Mouse (Mus musculus) hematopoietic multipotent progenitor cell, adult 10-12 weeks (in vitro differentiated cells): ENCODE data around the gene Tescl. TPM values are rescaled to one million over a fixed set of nuclear protein-coding genes. Genes with fewer than 3 reads are reported as not detected.

ENCODE experiments used
- polyA plus RNA-seq: library from polyadenylated mRNA; stranded (reverse); fragments of >175 nt; gene quantifications from 2 replicates; pipeline ENCODE4 v1.2.3, GENCODE M21; 2012; ENCODE audit warnings: low replicate concordance

Tescl gene
- not detected in 2 replicates for polyA plus RNA-seq

GRCm38 (mm10) chr7:24333304-24333986 lies at the start of gene Tescl:
Tescl (minus strand) TSS chr7:24333936.

DNA sequence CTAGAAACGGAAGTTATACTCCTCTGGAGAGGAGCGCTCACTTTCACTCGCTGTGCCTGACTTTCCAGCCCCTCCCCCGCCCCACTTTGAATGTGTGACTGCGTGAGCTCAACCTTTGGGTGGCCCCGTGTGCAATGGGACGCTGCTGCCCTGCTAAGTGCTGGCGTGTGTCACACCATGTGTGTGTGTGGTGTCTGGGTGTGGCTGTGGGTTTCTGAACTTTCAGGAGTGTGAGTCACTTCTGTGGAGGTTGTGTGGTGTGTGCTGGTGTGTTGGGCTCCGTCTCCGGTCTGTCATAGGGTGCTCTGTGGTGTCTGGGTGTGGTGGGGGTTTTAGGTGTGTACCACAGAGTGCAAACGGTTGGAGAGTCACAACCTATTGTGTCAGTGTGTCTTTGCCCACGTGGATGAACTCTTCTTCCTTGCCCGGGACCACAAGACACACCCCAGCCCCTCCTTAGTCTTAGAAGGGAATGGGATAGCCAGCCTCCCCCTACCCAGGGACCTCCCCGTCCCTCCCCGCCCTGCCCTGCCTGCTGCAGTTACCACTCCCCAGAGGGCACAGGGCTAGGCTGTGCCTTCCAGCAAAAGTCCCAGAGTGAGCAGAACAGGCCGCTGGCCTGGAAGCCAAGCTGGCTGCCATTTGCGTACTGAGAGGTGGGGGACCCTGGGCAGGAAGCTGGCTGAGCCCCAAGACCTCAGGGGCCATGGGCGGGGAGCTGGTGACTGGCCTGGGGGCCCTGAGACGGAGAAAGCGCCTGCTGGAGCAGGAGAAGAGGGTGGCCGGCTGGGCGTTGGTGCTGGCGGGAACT lies 36.2 kb upstream of the Tescl start, which contains the start of gene Kcnn4:
Kcnn4 (plus strand) TSS at position 533 of the 811 bp plus-strand sequence.

GRCm38 (mm10) chr7:24348896-24349295 lies 15.2 kb upstream of the Tescl start, which contains the start of gene Lypd5:
Lypd5 (plus strand) TSS chr7:24349196.

DNA sequence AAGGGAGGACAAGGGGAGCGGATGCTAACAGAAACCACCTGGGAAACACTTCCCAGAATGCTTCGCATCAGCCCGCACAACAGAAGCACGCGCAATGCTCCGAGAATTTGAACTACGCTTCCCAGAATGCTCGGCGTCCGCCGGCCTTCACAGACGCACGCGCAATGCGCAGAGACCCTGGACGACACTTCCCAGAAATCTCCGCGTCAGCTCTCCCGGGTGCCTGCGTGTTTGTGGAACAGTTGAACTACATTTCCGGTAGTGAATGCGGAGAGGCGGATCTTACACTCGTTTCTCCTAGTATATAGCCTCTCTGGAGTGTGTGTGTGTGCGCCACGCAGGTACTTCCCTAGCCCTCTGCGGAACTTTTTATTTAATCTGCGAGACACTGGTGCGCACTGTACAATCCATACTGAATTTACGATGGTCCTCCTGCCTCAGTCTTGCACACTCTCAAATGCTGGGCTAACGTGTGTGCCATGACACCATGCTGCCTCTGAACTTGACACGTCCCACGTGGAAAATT lies 17.1 kb downstream of the Tescl start, which contains the start of gene Zfp94:
Zfp94 (minus strand) TSS at position 100 of the 526 bp plus-strand sequence.

DNA sequence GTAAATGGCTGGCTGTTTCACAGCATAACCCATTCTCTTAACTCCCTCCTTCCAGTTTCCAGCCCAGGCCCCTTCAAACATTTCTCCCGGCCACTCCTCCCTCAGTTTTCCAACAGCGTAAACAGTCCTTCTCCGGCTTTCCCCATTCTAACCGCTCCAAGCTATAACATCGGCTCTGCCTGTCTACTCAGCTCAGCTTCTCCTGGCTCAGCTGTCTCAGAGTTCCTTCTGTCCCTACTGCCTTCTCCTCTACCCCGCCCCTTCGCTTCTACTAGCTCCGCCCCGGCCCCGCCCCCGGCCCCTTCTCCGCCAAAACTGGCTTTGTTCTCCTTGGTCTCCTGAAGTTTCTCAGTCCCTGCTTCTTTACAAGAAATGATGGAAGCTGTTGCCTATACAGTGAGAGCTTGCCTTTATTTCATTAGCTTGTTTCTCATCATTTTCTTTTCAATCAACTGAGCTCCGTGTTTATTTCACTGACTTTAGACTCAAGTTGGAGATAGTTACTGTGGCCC lies 32.9 kb downstream of the Tescl start, which contains the start of gene Zfp61:
Zfp61 (minus strand) TSS at position 462 of the 512 bp plus-strand sequence.

Other genes starting within 250 kb of the Tescl start
- gene Zfp112, start 221.6 kb downstream of the Tescl start, polyA plus RNA-seq, result 0.14 and 0.28 TPM in 2 replicates
- gene Zfp235, start 199.8 kb downstream of the Tescl start, polyA plus RNA-seq, result 0.65 and 0.89 TPM in 2 replicates
- gene Zfp114, start 158.9 kb downstream of the Tescl start, polyA plus RNA-seq, result 0.27 and 0.54 TPM in 2 replicates
- gene Zfp111, start 122.5 kb downstream of the Tescl start, polyA plus RNA-seq, result 0.11 TPM in 1 of 2 replicates, not detected in the other
- gene Zfp109, start 96.4 kb downstream of the Tescl start, polyA plus RNA-seq, result 0.29 and 0.45 TPM in 2 replicates
- gene Zfp108, start 79.1 kb downstream of the Tescl start, polyA plus RNA-seq, result 0.10 and 0.11 TPM in 2 replicates
- 0.26 and 0.28 TPM in 2 replicates for gene Zfp93, start 63.5 kb downstream of the Tescl start, polyA plus RNA-seq
- 1.5 and 4.7 TPM in 2 replicates for gene Zfp61, start 32.7 kb downstream of the Tescl start, polyA plus RNA-seq
- gene Zfp94, start 17.3 kb downstream of the Tescl start, polyA plus RNA-seq, result 3.9 and 7.2 TPM in 2 replicates
- not detected in 2 replicates for gene Lypd5, start 15.3 kb upstream of the Tescl start, polyA plus RNA-seq
- gene Kcnn4, start 36.3 kb upstream of the Tescl start, polyA plus RNA-seq, result 79.8 and 80.4 TPM in 2 replicates
- 61.7 and 154 TPM in 2 replicates for gene Smg9, start 65.7 kb upstream of the Tescl start, polyA plus RNA-seq
- gene Irgc1, start 118.4 kb upstream of the Tescl start, polyA plus RNA-seq, result not detected in 2 replicates
- 117 and 298 TPM in 2 replicates for gene Plaur, start 128.5 kb upstream of the Tescl start, polyA plus RNA-seq
- 2.0 and 2.4 TPM in 2 replicates for gene Cadm4, start 148.1 kb upstream of the Tescl start, polyA plus RNA-seq
- gene Zfp428, start 173.1 kb upstream of the Tescl start, polyA plus RNA-seq, result 7.0 and 19.2 TPM in 2 replicates
- not detected in 2 replicates for gene AC161166.1, start 178.5 kb upstream of the Tescl start, polyA plus RNA-seq
- 12.8 and 24.4 TPM in 2 replicates for gene Irgq, start 196.8 kb upstream of the Tescl start, polyA plus RNA-seq
- gene Pinlyp, start 212.2 kb upstream of the Tescl start, polyA plus RNA-seq, result 0.44 TPM in 1 of 2 replicates, not detected in the other
- 98.5 and 301 TPM in 2 replicates for gene Xrcc1, start 212.4 kb upstream of the Tescl start, polyA plus RNA-seq